33 mouse cellular contexts compared by ENCODE assay signal in the genomic region with DNA sequence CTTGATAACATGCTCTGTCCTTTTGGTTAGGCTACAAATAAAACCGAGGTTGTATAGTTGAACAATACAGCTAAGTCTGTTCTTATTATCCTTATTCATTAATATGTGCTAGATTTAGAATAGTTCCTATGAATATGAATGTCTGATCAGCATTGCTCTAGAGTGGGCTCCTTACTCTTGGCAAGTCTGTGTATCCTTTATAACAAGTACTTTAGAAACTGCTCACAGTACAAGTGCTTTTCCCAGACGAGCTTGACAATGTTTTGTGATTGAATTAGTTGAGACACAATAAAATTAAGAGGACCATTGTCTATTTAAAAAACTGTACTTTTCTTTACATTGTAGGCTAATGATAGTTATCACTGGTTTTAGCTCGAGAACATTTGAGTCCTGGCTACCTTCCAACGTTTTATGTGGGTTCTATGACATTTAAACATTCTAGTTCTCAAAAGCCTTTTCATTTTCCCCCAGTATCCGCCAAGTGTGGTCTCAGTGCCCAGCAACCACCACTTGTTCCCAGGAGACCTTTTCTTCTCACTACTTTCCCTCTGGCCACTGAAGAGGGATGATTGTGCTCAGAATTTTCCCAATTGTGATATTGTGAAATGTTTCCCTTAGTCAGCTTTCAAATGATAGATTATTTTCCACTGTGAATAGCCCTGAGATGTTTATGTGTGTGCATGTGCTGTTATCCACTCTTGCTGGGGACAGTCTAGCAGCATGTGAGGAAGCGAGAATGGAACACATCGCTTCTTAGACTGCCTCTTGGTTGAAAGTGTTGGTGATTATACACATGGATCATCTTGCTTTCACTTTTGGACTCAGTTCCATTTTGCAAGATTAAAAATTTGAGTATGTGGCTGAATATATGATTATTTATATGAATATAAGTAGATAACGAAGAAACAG. TPM values are rescaled to one million over a fixed set of nuclear protein-coding genes. Genes with fewer than 3 reads are reported as not detected.
DNase-seq lines count a peak whose midpoint lies in the region; ATAC-seq and TF ChIP-seq lines count a peak whose summit lies in the region.
"Had no signal": no experiment of that assay in that cellular context is flagged by ENCODE, and none has a peak within 500 bp of the region (broad histone marks: within the 10 kb centered on the region; RNA-seq: fewer than 3 reads in every experiment).

No protein-coding gene starts in this region.

- no peak for TF ChIP-seq RAD21 in CH12.LX (IDR thresholded peaks at IDR 0.05; ENCODE audit: low read depth, low read length)

- 0 out of 2 replicates have a peak, but pooled peaks cover 3% of the 10 kb centered on the region for H3K4me1 ChIP-seq in forebrain, embryonic 16.5 days (replicated peaks; ENCODE audit: control insufficient read depth, insufficient read depth, low read length)
- no peaks in the 10 kb centered on the region for H3K4me1 ChIP-seq in forebrain, embryonic 13.5 days
- H3K4me1 ChIP-seq in CH12.LX (ENCODE audit: control insufficient read depth in 1 of 2, insufficient read depth in 2 of 2), result peaks cover 0 to 27% of the 10 kb centered on the region in 2 experiments; a peak in 2 of 4 replicates
- H3K4me1 ChIP-seq: embryonic facial prominence, embryonic 13.5 days; heart, embryonic 15.5 days; limb, embryonic 12.5 days had no signal

- no peak overlapping the region for H3K9ac ChIP-seq in forebrain, embryonic 16.5 days (replicated peaks; ENCODE audit: low read depth, low read length)
- H3K9ac ChIP-seq in forebrain, embryonic 13.5 days, result no peak overlapping the region
- peak overlapping the region; percentile 66 for H3K9ac ChIP-seq in CH12.LX (ENCODE audit: insufficient read depth, low read depth)
- H3K9ac ChIP-seq: embryonic facial prominence, embryonic 13.5 days; heart, embryonic 15.5 days; limb, embryonic 12.5 days; liver, postnatal 0 days had no signal

- no peak for TF ChIP-seq CTCF in layer of hippocampus, adult 2 months (conservative IDR thresholded peaks at IDR 0.05)
- TF ChIP-seq CTCF in CH12.LX (conservative IDR thresholded peaks at IDR 0.05 in 1 of 2, IDR thresholded peaks at IDR 0.05 in 1 of 2; ENCODE audit: low read depth in 2 of 2, low read length in 2 of 2), result no peak

- H3K79me2 ChIP-seq in CH12.LX (replicated peaks; ENCODE audit: control insufficient read depth, extremely low read depth, insufficient read depth, poor library complexity, severe bottlenecking), result no peaks in the 10 kb centered on the region

- H3K36me3 ChIP-seq in forebrain, embryonic 16.5 days (ENCODE audit: control insufficient read depth, insufficient read depth), result no peaks in the 10 kb centered on the region
- no peaks in the 10 kb centered on the region for H3K36me3 ChIP-seq in forebrain, embryonic 13.5 days (ENCODE audit: poor library complexity, severe bottlenecking)
- H3K36me3 ChIP-seq in CH12.LX (replicated peaks in 1 of 2; ENCODE audit: control insufficient read depth in 1 of 2, insufficient read depth in 1 of 2, low read length in 1 of 2), result no peaks in the 10 kb centered on the region
- H3K36me3 ChIP-seq: embryonic facial prominence, embryonic 13.5 days; heart, embryonic 15.5 days; limb, embryonic 12.5 days had no signal

- dilution Hi-C loops in CH12.LX (cut with MboI; ENCODE audit: extremely low pct_ligation_motif_present, extremely low pct_unique_long_range_greater_than_20kb, low sequenced_read_pairs), result no loop called here

- no peak; the same call in 1 of the 2 replicates for TF ChIP-seq EP300 in CH12.LX (IDR thresholded peaks at IDR 0.05; ENCODE audit: low read length)

- DNase-seq in layer of hippocampus, adult 2 months (ENCODE audit: low spot score in 2 of 2), result no peak
- DNase-seq in layer of hippocampus, adult 11-12 months (ENCODE audit: low spot score), result no peak
- peak; percentile 17 for DNase-seq in CD4-positive, CD25-positive, alpha-beta regulatory T cell, adult 2 months (ENCODE audit: low read depth, low spot score)
- peak; percentile 27 for DNase-seq in CH12.LX (ENCODE audit: extremely low read depth)
- no peak for DNase-seq in right cerebral cortex, adult 18-20 months
- DNase-seq: adrenal gland, postnatal 14 days; B cell, adult 2 months; cerebellum, adult 18-20 months; cerebellum, postnatal 25 days; embryo, embryonic 11 days; gastrocnemius, adult 2 months; heart, postnatal 36 days; kidney, adult 9 months; kidney, postnatal 14 days; layer of hippocampus, postnatal 36 days; liver, postnatal 0 days; lung, postnatal 14 days; right cerebral cortex, postnatal 14 days; thymus, adult 2 months; thymus, postnatal 4 days had no signal

- no peaks in the 10 kb centered on the region for H3K27me3 ChIP-seq in forebrain, embryonic 16.5 days (replicated peaks; ENCODE audit: control insufficient read depth, insufficient read depth, low read length)
- no peaks in the 10 kb centered on the region for H3K27me3 ChIP-seq in forebrain, embryonic 13.5 days
- H3K27me3 ChIP-seq in CH12.LX (replicated peaks), result no peaks in the 10 kb centered on the region
- H3K27me3 ChIP-seq: embryonic facial prominence, embryonic 13.5 days; heart, embryonic 15.5 days; limb, embryonic 12.5 days had no signal

- TF ChIP-seq POLR2A in CH12.LX (IDR thresholded peaks at IDR 0.05; ENCODE audit: low read depth, low read length), result no peak

- H3K4me2 ChIP-seq in forebrain, embryonic 16.5 days (ENCODE audit: low read length), result no peak overlapping the region
- no peak overlapping the region for H3K4me2 ChIP-seq in forebrain, embryonic 13.5 days
- H3K4me2 ChIP-seq in CH12.LX (ENCODE audit: insufficient read depth, low read depth, poor library complexity, severe bottlenecking), result peak overlapping the region; percentile 89
- H3K4me2 ChIP-seq: embryonic facial prominence, embryonic 13.5 days; heart, embryonic 15.5 days; limb, embryonic 12.5 days; liver, embryonic 11.5 days had no signal

- H3K27ac ChIP-seq in forebrain, embryonic 16.5 days (ENCODE audit: low read length), result no peak overlapping the region
- H3K27ac ChIP-seq in forebrain, embryonic 13.5 days, result no peak overlapping the region
- H3K27ac ChIP-seq in layer of hippocampus, adult 2 months, result peak overlapping the region; percentile 78
- H3K27ac ChIP-seq in CH12.LX (ENCODE audit: insufficient read depth, low read depth), result no peak overlapping the region
- H3K27ac ChIP-seq: embryonic facial prominence, embryonic 13.5 days; gastrocnemius, adult 2 months; heart, embryonic 15.5 days; limb, embryonic 12.5 days; stomach, postnatal 0 days had no signal

- in situ Hi-C loops in CH12.LX (cut with MboI; ENCODE audit: low pct_ligation_motif_present, low pct_unique_long_range_greater_than_20kb, low sequenced_read_pairs), result no loop called here

- H3K4me3 ChIP-seq in forebrain, embryonic 16.5 days (replicated peaks; ENCODE audit: low read length), result no peak overlapping the region
- no peak overlapping the region for H3K4me3 ChIP-seq in forebrain, embryonic 13.5 days
- H3K4me3 ChIP-seq in layer of hippocampus, adult 2 months, result no peak overlapping the region
- peak overlapping the region in 1 of 3 experiments; percentile 31 for H3K4me3 ChIP-seq in CH12.LX (replicated peaks in 1 of 3; ENCODE audit: low read depth in 2 of 3, low read length in 2 of 3, poor library complexity in 1 of 3)
- H3K4me3 ChIP-seq: embryonic facial prominence, embryonic 13.5 days; erythroblast, embryonic 14.5 days; gastrocnemius, adult 2 months; heart, embryonic 15.5 days; limb, embryonic 12.5 days had no signal

- peak; percentile 50; the same call in 1 of the 2 replicates for ATAC-seq in forebrain, embryonic 16.5 days
- ATAC-seq in forebrain, embryonic 13.5 days, result no peak
- ATAC-seq: intestine, embryonic 16.5 days; liver, postnatal 0 days; midbrain, embryonic 16.5 days had no signal

- H3K9me3 ChIP-seq in forebrain, embryonic 16.5 days (ENCODE audit: control insufficient read depth, low read length), result no peaks in the 10 kb centered on the region
- H3K9me3 ChIP-seq in forebrain, embryonic 13.5 days (replicated peaks), result no peaks in the 10 kb centered on the region
- no peaks in the 10 kb centered on the region for H3K9me3 ChIP-seq in CH12.LX (replicated peaks; ENCODE audit: low read length)
- H3K9me3 ChIP-seq: embryonic facial prominence, embryonic 13.5 days; heart, embryonic 15.5 days; limb, embryonic 12.5 days had no signal

- 41% methylated on average over 8 of the region's 8 CpGs for WGBS in forebrain, embryonic 16.5 days
- 55% methylated on average over 8 of the region's 8 CpGs for WGBS in forebrain, embryonic 13.5 days

TF ChIP-seq in CH12.LX, 34 proteins besides CTCF, POLR2A, EP300 and RAD21:
- TF ChIP-seq SIN3A (IDR thresholded peaks at IDR 0.05; ENCODE audit: low read length), result 0 out of 2 replicates have a peak, but pooled peaks have one; percentile 36
- 0 out of 2 replicates have a peak, but pooled peaks have one; percentile 56 for TF ChIP-seq MYC (IDR thresholded peaks at IDR 0.05; ENCODE audit: low read depth, low read length)
- TF ChIP-seq IRF4 (IDR thresholded peaks at IDR 0.05; ENCODE audit: low read depth, low read length), result 0 out of 2 replicates have a peak, but pooled peaks have one; percentile 16
- no peak for TF ChIP-seq TBP (conservative IDR thresholded peaks at IDR 0.05; ENCODE audit: low read depth, low read length)
- no peak for TF ChIP-seq TCF12 (IDR thresholded peaks at IDR 0.05; ENCODE audit: low read depth, low read length)
- no peak for TF ChIP-seq JUN (IDR thresholded peaks at IDR 0.05; ENCODE audit: insufficient read depth, low read depth, low read length)
- peak; percentile 26; the same call in 1 of the 2 replicates for TF ChIP-seq ETS1 (conservative IDR thresholded peaks at IDR 0.05; ENCODE audit: low read depth, low read length)
- no peak for TF ChIP-seq MAZ (IDR thresholded peaks at IDR 0.05; ENCODE audit: low read depth, low read length)
- TF ChIP-seq MXI1 (IDR thresholded peaks at IDR 0.05; ENCODE audit: low read depth, low read length), result peak; percentile 56; the same call in 1 of the 2 replicates
- TF ChIP-seq BHLHE40 (IDR thresholded peaks at IDR 0.05; ENCODE audit: low read depth, low read length), result peak; percentile 70
- TF ChIP-seq MAX (IDR thresholded peaks at IDR 0.05; ENCODE audit: low read length), result peak; percentile 59; the same call in 1 of the 2 replicates

RNA-seq across cellular contexts. Expression of gene Dthd1, which starts 7.0 kb away (rescaled TPM):
- polyA plus RNA-seq in forebrain, embryonic 16.5 days (2015; fragmentation: Nextera tagmentation; extraction: Ambion mirVana), result not detected in 2 replicates
- not detected in 2 replicates for polyA plus RNA-seq in forebrain, embryonic 13.5 days (2015; fragmentation: Nextera tagmentation; extraction: Ambion mirVana)
- total RNA-seq in layer of hippocampus, adult 2 months (2021), result under 1 TPM in 1 of 2 experiments, not detected in 1; 0.15 TPM
- total RNA-seq in CH12.LX (2012; rRNA removed), result not detected in 2 replicates
- not detected in 2 replicates for total RNA-seq in CH12.LX (2014; rRNA removed)
- polyA plus RNA-seq in CH12.LX (2012; ENCODE audit: insufficient read length, low read depth), result not detected in 2 replicates
- total RNA-seq: adrenal gland, postnatal 14 days; gastrocnemius, adult 2 months; gastrocnemius, postnatal 4 days; heart, postnatal 36 days; layer of hippocampus, postnatal 36 days; left cerebral cortex, postnatal 14 days had no signal
- polyA plus RNA-seq: embryonic facial prominence, embryonic 13.5 days; erythroblast, embryonic 14.5 days; frontal cortex, adult 2 months; heart, embryonic 15.5 days; intestine, embryonic 16.5 days; limb, embryonic 12.5 days; liver, embryonic 11.5 days; liver, postnatal 0 days; midbrain, embryonic 16.5 days had no signal

RNA-seq across cellular contexts. Expression of gene Arap2, which starts 54.7 kb away (rescaled TPM):
- polyA plus RNA-seq in forebrain, embryonic 16.5 days (2015; fragmentation: Nextera tagmentation; extraction: Ambion mirVana), result 3.3 and 6.5 TPM in 2 replicates
- 1.7 and 3.5 TPM in 2 replicates for polyA plus RNA-seq in forebrain, embryonic 13.5 days (2015; fragmentation: Nextera tagmentation; extraction: Ambion mirVana)
- 10 to 100 TPM; 48.6 to 49.8 TPM for total RNA-seq in layer of hippocampus, adult 2 months (2021)
- total RNA-seq in CH12.LX (2012; rRNA removed) (7.1 and 9.4 TPM in 2 replicates), CH12.LX (2014; rRNA removed) (15.1 and 17.7 TPM in 2 replicates)
- 6.1 and 6.6 TPM in 2 replicates for polyA plus RNA-seq in CH12.LX (2012; ENCODE audit: insufficient read length, low read depth)
- polyA plus RNA-seq: erythroblast, embryonic 14.5 days had no signal

Comparison
In these comparisons a context has a peak if more than half of its experiments do, and no peak if none do; other contexts are left out.
1. DNase-seq: peak in CD4-positive, CD25-positive, alpha-beta regulatory T cell, adult 2 months (single experiment) and CH12.LX (single experiment); none in layer of hippocampus, adult 2 months (0 of 2), layer of hippocampus, adult 11-12 months (single experiment) and right cerebral cortex, adult 18-20 months (single experiment).